Mouse (Mus musculus) brain, embryonic 14.5 days (tissue): ENCODE measurements around the gene Polr3gl. TPM values are rescaled to one million over a fixed set of nuclear protein-coding genes. Genes with fewer than 3 reads are reported as not detected.

Source experiments
- DNase-seq: peaks from one replicate; pipeline ENCODE4 v3.0.0-alpha.2; 2011; ENCODE audit warnings: low read depth
- CTCF ChIP-seq: fragments of 200-500 bp; IDR thresholded peaks from 2 replicates; pipeline ENCODE4 v1.5.1; 2012; ENCODE audit warnings: inconsistent platforms, mild to moderate bottlenecking, moderate library complexity, borderline replicate concordance; ENCODE audit not compliant: insufficient read depth, insufficient read length; ENCODE audit errors: extremely low read depth
- POLR2A ChIP-seq: fragments of 200-500 bp; IDR thresholded peaks from 2 replicates; pipeline ENCODE4 v1.6.1; 2012; ENCODE audit warnings: mild to moderate bottlenecking, inconsistent platforms, borderline replicate concordance; ENCODE audit not compliant: poor library complexity, insufficient read depth, insufficient read length, severe bottlenecking; ENCODE audit errors: extremely low read depth
- polyA plus RNA-seq: library from polyadenylated mRNA; depleted of rRNA; stranded (reverse); fragments of >200 nt; gene quantifications from 2 replicates; pipeline ENCODE4 v1.2.3, GENCODE M21; 2012

Gene Polr3gl
- polyA plus RNA-seq, 1 experiment, result 39.1 TPM

DNA sequence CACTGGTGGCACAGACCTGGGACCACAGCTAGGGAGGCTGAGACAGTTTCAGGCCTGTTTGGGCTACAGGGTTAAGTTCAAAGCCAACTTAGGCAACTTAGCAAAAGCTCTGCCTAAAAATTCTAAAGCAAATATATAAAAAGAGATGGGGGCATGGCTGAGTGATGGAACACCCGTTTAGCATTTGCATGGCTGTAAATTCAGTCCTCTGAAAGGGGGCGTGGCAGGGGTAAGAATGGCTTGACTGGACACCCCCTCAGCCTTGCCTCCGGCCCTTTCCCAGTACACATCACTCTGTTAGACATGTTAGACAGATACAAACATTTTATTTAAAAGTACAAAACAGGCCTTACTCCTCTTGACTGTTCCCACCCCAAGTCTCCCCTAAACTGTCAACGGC lies 16.4 kb downstream of the Polr3gl start:
- no peak for TF ChIP-seq CTCF
- no peak for TF ChIP-seq POLR2A
- DNase-seq, result no peak

GRCm38 (mm10) chr3:96576690-96577541 lies 17.1 kb downstream of the Polr3gl start, which contains the start of gene Gm16253:
Gene Gm16253 (plus strand): TSS chr3:96576984.
- peak; percentile 92 for DNase-seq
- TF ChIP-seq POLR2A (no peak), CTCF (no peak)

DNA sequence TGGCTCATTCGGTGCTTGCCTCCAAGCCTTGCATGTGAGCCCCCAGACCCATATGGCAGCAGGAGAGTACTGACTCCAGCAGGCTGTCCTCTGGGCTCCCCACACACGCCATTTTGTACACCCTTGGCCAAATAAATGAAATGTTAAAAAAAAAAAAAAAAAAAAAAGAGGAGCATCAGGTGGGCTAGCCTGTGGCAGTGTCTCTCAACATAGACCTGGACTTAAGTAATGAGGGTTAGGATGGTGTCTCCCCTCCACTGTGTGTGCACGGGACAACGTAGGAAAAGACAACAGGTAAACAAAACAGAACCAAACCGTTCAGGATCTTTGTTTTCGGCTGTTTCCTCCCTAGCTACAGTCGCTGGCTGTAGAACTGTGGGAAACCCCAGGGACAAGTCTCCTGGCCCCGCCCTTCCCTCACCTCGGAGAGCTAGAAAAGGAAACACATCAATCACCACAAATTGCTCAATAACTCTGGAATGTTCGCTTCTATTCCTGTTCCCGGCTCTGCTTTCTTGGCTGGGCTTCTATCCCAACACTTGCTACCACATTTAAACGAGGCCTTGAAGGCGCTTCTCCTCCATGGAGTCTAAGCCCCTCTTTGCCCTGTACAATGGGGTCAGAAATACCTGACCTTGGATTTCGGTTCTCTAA lies 17.8 kb downstream of the Polr3gl start:
- TF ChIP-seq CTCF (no peak), POLR2A (no peak)
- no peak for DNase-seq

- TF ChIP-seq CTCF, result no peak
- TF ChIP-seq POLR2A, result no peak
- no peak for DNase-seq
Observed at GRCm38 (mm10) chr3:96575272-96575984, 18.6 kb downstream of the Polr3gl start.

GRCm38 (mm10) chr3:96573611-96574511 lies 20.1 kb downstream of the Polr3gl start:
- TF ChIP-seq CTCF (no peak), POLR2A (no peak)
- no peak for DNase-seq

DNA sequence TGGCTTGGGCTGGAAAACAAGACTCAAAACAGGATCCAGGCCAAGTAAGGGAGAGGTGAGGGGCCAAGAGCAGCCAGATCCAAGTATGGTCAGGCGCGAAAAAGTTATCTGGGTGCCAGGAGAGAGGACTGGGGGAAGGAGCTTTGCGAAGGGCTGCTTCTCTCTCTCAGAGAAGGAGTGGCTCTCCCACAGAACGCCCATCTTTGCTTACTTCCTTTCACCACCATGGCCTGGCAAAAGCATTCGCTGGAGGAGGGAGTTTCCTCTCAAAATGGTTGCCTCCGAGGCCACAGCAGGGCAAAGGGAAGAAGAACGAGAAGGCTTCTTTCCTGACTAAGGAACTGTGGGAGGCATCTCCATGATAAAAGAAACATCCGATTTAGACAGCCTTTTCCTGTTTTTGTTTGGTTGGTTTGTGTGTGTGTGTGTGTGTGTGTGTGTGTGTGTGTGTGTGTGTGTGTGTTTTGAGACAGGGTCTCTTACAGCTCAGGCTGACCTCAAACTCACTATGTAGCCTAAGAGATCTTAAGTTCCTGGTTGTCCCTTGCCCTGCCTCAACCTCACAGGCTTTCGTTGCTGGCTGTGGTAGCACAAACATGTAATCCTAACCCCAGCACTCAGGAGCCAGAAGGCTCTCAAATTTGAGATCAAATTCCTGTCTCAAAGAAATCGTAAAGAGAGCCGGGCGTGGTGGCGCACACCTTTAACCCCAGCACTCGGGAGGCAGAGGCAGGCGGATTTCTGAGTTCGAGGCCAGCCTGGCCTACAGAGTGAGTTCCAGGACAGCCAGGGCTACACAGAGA lies 21.9 kb downstream of the Polr3gl start:
- TF ChIP-seq POLR2A (no peak), CTCF (no peak)

DNA sequence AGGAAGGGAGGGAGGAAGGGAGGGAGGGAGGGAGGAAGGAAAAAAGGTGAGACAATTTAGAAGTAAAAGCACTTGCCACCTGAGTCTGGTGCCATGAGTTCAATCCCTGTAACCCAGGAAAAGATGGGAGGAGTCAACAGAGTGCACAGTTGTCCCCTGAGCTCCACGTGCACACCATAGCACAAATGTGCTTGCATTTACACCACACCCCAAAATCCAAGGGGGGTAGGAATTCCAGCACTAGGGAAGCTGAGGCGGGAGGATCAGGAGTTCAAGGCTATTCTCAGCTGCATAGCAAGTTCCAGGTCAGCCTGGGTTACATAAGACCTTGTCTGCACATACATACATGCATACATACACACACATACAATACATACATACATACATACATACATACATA lies 22.6 kb downstream of the Polr3gl start:
- TF ChIP-seq CTCF, result no peak
- no peak for TF ChIP-seq POLR2A
- no peak for DNase-seq

More for the DNA sequence above, 21.9 kb downstream of the Polr3gl start:
- DNase-seq, result no peak

DNA sequence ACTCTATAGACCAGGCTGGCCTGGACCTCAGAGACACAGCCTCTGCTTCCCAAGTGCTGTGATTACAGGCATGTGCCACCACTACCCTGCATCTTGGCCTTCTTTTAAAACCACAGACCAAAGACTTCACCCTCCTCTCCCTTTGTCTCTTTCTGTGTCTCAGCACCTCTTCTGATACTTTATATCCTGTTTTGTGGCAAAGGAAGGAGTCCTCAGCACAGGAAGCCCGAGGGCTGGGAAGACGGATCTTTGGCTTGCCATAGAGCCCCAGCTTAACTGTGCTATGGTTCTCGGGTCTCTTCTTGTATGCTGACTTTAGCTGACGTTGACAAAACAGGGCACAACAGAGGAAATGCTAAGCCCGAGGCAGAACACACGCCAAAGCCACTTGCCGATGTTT lies 23.3 kb downstream of the Polr3gl start:
- no peak for TF ChIP-seq CTCF
- TF ChIP-seq POLR2A, result no peak
- DNase-seq, result no peak

DNA sequence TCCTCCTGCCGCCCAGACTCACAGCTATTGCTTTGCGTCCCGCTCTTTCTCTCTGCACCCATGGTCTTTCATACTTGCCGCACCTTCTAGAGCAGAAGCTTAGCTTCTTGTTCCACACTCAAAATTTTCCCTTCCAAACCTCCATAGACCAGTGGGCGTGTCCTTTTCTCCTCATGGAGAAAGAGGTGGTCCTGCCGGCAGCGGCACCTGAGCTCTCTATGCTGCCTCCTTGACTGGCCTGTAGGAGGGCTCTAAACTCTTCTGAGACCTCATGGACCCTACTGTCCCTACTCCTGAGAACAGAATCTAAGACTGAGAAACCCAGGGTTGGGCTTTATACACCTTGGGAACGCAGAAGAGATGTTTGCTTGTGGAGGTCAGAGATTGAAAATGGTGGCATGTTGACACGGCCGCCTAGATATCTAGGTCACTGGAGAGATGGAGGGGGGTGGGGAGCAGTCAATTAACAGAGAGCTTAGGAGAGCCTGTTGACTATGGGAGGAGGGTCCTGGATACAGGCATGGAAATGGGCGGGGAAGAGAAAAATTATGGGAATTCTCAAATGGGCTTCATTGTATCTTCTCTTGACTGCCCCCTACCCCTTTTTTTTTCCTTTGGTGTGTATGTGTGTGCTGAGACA lies 23.9 kb downstream of the Polr3gl start:
- TF ChIP-seq POLR2A (no peak), CTCF (no peak)
- no peak for DNase-seq

DNA sequence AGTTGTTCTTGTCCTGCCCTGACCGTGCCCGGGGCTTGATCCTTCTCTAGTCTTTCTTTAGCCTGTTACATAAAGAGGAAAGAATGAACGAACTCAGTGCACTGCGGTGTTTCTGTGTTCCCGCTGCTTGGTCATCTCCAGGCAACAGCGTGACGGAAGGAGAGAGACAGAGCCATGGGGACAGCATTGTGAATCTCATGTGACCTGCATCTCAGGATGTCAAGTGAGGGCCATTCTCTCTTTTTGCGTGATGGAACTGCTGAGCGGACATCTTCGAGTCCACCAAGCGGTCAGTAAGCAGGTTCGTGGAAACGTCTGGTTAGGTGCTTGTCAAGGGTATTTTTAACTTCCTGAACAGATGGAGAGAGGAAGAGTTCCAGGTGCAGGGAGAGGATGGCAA lies 24.5 kb downstream of the Polr3gl start:
- TF ChIP-seq POLR2A, result no peak
- no peak for TF ChIP-seq CTCF
- no peak for DNase-seq

GRCm38 (mm10) chr3:96568605-96569004 lies 25.4 kb downstream of the Polr3gl start:
- DNase-seq, result no peak
- no peak for TF ChIP-seq POLR2A
- TF ChIP-seq CTCF, result no peak
